Mouse (Mus musculus): Measurements from ENCODE around the gene Krtap1-5.

The Krtap1-5 gene

GRCm38 (mm10) chr11:99547892-99548291 is 32.9 kb downstream of the Krtap1-5 start:
- DNase-seq (ENCODE audit: low spot score): no peak

DNA sequence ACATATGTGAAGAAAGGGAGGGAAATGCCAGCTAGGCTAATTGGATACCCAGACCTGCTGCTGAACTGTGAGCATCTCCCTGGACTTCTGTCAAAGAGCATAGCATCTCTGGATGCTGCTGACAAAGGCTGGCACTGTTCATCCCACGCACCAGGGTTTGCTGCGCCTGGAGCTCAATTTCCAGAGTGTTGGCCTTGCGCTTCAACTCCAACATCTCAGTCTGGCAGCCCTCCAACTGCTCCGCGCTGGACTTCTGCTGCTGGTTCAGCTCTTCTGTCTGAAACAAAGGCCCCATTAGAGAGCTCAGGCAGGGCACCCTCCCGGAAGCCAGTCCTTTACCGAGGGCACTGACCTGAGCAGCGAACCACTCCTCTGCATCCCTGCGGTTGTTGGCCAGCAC is 41.1 kb downstream of the Krtap1-5 start:
- DNase-seq (ENCODE audit: low spot score): no peak
